Mouse (Mus musculus): ENCODE measurements around the gene Arid3c. TPM values are rescaled to one million over a fixed set of nuclear protein-coding genes. Genes with fewer than 3 reads are reported as not detected.

Gene Arid3c
- total RNA-seq, 2 experiments from 2014 or later = not detected

GRCm38 (mm10) chr4:41745021-41745420 lies 14.1 kb upstream of the Arid3c start:
- no peak for DNase-seq

DNA sequence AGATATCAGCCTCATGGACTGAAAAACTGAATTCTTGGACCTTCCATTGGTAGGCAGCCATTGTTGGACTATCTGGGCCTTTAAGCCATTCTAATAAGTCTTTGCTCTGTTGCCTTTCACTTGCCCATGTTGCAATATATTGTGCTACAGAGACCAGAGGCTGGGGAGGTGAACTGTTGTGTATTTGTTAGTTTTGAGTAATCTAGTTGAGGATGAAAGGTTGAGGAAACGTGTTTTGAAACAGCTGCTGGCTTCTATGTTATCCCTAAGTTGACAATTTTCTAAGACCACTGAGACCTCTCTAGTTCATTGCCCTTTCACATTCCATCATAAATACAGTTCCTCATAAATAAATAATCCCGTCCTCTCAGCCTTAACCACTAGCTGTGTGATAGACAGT lies 13.2 kb upstream of the Arid3c start:
- no peak for DNase-seq

- peak; percentile 95 for DNase-seq
Observed at GRCm38 (mm10) chr4:41741158-41741560, 10.2 kb upstream of the Arid3c start.

- peak; percentile 73 to 78 for DNase-seq
Observed at GRCm38 (mm10) chr4:41740380-41741157, 9.6 kb upstream of the Arid3c start.

GRCm38 (mm10) chr4:41739260-41739659 lies 8.3 kb upstream of the Arid3c start:
- no peak for DNase-seq

GRCm38 (mm10) chr4:41738256-41738603 lies 7.3 kb upstream of the Arid3c start:
- DNase-seq = no peak

DNA sequence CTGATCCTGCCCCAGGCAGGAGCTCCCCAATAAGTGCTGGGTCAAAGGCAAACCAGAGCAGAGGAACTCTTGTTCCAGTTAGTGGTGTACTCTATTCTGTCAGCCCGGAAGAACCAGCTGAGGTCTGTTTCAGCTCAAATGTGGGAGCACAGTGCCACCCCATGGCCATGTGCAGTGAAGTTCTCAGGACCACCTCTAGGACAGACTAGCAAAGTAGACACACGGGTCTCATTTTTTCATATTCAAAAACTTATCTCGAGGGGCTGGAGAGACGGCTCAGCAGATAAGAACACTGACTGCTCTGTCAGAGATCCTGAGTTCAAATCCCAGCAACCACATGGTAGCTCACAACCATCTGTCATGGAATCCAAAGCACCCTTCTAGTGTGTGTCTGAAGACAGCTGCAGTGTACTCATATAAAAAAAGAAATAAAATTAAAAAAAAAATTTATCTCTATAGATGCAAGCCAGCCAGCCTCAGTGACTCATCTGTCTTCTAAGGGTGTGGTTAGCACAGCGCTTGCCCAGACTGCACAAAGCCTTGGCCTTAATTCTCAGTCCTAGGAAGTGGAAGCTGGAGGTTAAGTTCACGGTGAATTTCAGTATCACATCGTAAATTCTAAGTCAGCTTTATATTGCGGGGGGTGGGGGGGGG lies 6.8 kb upstream of the Arid3c start:
- DNase-seq = peak; percentile 73 to 81

GRCm38 (mm10) chr4:41726826-41727621 lies 3.9 kb downstream of the Arid3c start:
- DNase-seq = no peak

GRCm38 (mm10) chr4:41722918-41723351 lies 8.0 kb downstream of the Arid3c start, which contains the start of gene Dctn3:
Gene Dctn3 (minus strand): TSS chr4:41723170.
- DNase-seq = peak; percentile 89 to 90

DNA sequence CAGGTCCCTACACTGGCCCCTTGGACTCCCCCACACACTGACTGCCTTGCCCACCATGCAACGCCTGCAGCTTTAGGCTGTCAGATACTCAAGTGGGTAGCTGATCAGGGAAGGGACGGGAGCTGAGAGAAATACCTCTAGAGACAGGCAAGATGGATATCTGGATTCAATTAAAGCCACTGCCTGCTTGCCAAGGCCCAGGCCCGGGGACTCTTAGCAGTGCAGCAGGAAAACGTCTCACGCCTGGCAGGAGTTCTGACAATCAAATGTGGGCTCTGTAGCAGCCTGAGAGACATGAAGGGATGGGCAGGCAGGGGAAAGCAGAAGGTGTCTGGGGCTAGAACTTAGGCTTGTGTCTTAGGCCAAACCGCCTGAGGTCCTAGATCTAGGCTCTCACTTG lies 14.1 kb downstream of the Arid3c start:
- no peak for DNase-seq

GRCm38 (mm10) chr4:41715596-41715995 lies 15.3 kb downstream of the Arid3c start:
- peak; percentile 34 to 58 for DNase-seq

DNA sequence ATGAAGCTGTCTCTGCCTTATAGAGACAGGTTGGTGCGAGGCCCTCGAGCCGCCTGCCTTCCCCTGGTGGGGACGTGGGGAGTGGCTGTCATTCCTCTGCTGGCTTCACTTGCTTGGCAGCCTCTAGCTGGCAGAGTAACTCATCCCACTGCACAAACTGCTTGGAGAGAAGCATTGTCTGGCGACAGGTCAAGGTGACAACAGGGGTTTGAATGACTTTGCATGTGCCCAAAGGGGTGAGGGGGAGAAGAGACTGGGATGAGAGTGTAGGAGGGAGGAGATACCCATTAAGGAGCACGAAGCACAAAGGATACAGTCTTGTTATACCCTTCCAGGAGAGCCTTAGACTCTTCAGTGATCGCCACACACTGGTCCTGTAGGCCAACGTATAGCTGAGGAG lies 15.9 kb downstream of the Arid3c start:
- DNase-seq = no peak

DNA sequence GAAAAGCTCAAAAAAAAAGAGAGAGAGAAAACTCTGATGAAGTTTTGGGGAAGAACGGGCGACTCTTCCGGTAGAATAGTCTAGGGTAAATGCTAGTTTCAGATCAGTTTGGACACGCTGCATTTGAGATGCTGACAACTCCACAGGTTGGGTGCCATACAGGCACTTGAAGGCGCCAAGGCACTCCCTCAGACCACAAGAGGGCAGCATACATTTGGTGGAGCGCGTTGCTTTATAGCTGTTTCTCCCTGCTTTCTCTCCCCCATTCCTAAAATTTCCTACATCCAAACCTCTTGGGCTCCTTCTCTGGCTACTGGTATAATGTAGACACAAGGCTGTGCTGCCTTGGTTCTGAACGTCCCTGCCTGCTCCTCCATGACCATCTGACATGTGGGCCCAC lies 16.7 kb downstream of the Arid3c start:
- DNase-seq = peak; percentile 71 to 74

GRCm38 (mm10) chr4:41713197-41714067 lies 17.5 kb downstream of the Arid3c start, which contains the start of gene Rpp25l:
Gene Rpp25l (minus strand): TSS chr4:41713534.
- peak; percentile 86 to 93 for DNase-seq

DNA sequence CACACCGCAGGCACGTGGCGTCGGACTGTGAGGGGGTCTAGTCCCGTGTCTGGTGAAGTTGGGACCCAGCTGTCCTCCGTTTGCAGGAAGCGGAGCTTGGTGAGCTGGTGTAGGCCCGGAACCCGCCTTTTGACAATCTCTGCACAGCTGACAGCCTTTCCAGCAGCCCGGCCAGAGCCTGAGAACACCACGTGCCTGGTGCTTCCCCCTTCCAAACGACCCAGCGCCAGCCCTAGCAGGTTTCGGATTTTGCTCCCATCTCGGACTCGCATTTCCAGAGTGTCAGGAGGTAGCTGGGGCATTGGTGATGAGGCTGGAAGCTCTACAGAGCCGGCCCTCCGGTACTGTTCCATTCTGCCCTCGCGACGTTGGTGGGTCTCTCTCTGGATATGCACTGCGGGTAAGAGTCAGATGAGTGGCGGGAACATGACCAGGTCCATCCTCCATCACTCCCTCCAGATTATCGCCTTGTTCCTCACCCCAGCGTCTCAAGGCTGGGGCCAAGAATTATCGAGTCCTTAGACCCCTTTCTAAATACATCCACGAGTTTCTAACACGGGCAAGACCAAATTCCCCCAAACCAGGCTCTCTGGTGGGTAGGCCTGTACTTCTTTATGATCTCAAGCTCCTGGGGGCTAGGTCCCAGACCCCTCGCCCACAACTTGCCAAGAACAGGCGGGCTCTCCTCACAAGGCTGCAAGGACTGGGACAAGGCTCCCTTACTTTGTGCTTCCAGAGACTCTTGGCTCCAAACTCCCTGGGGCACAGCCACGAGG lies 18.3 kb downstream of the Arid3c start:
- DNase-seq = peak in 1 of 2 experiments; percentile 24

DNA sequence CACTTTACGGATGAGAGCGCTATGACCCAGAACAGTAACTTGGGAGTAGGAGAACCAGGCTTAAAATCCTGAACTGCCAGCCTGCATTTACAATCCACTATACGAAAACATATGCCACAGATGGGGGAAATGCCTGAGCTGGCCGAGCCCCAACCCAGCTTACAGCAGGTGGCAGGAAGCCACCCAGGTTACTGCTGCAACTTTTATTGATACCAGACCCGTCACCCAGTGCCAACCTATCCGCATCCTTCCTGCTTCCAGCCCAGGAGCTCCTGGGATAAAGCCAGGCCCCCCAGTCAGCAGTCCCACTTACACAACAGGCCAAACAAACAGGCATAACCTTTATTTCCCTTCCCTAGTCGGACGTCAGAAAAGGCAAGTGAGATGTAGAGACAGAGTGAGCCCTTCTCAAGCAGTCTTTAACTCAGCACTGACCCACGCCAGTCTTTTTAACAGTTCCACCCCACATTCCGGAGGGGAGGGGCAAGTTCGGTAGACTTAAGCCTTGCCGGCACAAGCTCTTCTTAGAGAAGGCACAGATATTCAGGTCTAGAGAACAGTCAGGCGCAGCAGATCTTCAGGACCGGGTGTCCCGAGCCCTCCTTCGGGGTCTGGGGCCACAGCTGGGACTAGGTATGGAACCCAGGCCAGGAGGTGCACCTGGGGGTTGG lies 19.1 kb downstream of the Arid3c start:
- DNase-seq = no peak

GRCm38 (mm10) chr4:41710229-41710628 lies 20.7 kb downstream of the Arid3c start:
- DNase-seq = no peak

- peak in 1 of 2 experiments; percentile 51 for DNase-seq
Observed at GRCm38 (mm10) chr4:41708192-41708745, 22.7 kb downstream of the Arid3c start.

DNA sequence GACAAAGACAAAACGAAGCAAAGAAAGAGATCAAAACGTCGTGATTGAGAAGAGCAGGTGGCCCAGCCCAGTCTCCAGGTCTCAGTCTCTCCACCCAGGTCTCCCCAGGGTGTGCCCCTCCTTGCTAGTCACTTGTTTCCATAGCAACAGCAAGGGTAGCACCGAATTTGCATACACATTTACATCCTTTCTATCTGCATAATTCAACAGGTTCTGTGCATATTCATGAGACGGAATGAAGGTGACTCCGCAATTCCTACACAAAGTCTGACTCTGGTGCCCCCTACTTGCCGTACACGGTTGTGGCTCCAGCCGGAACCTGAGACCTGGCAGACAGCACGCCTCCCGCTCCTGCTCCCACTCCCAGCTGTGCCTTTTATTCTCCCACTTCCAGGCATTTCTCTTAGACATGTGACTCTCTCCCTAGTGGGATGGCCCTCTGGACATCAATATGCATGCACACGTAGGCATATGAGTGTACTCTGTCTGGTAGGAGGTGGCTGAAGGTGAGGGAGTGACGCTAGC lies 23.9 kb downstream of the Arid3c start:
- peak; percentile 64 to 72 for DNase-seq
